Mouse (Mus musculus) liver, adult (tissue): ENCODE measurements around the gene Rpl7l1.

Experiments used
- GATA4 ChIP-seq: IDR thresholded peaks from 2 replicates; pipeline ENCODE4 v1.6.1; 2014; ENCODE audit warnings: mild to moderate bottlenecking, low read length; ENCODE audit not compliant: insufficient replicate concordance

The Rpl7l1 gene

DNA sequence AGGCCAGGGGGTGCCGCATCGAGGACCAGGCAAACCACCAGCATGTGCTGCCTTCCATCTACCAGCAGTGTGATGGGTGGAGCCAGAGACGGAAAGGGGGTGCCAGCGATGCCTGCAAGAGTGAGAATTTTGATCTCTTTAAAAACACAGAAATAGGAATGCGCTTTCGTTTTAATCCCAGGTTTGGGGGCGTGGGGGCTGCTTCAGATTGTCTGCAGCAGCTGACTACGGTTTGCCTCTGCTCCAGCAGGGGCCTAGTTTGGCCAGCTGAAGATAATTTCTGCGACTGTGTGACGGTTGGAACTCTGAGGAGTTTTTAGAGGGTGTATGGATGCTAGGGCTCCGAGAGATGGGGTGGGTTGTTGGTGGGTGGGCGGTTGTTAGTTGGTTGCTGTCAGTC is 23.7 kb downstream of the Rpl7l1 start:
- no peak for TF ChIP-seq GATA4

- peak; percentile 13; the same call in 1 of the 2 replicates for TF ChIP-seq GATA4
Observed at GRCm38 (mm10) chr17:46751794-46752556, 30.5 kb downstream of the Rpl7l1 start, which contains the start of gene Cnpy3. Gene Cnpy3 (minus strand): TSS chr17:46752214.

DNA sequence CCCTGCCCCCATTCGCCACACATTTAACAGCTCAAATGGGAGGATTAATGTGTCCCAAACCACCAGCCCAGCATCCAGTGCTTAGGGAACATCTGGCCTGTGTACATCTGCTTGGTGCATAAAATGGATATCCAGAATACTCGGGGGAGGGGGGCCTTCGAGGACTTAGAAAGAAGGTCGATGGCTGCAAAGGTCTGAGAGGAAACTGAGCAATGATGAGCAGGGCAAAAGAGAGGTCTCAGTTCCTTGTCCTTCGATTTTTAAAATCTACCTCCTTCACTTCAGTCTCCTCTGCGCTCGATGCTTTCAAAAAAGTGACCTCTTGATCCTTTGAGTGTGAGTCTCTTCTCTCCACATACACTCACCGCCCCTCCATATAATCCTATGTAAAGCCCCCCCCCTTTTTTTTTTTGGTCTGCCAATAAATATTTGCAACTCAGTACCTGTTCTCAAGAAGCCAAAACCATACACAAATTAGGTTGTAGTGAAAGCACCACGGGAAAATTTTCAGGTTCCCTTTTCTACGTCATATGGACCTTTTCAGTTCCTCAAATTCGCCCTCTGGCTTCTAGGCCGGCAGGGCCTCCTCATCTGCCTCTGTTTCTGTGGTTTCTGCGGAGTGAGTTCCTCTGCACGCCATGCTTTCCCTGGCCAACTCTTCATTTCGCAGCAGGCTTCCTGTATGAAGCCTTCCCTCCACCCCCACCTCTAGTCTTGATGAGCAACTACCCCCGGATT is 31.2 kb downstream of the Rpl7l1 start:
- no peak for TF ChIP-seq GATA4

DNA sequence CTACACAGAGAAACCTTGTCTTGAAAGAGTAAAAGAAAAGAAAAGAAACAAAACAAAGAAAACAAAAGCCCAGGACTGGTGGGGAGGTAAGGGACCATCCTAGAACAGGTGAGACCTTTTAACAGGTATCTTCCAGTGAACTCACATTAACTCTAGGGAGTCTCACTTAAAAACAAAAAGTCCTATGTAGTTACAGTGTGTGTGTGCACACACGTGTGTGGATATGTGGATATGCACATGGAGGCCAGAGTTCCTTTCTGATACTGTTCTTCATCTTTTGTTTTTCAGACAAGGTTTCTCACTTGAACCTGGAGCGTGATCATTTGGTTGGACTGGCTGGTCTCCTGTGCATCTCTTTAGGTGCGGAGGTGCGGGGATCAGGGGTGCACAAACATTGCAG is 31.9 kb downstream of the Rpl7l1 start:
- TF ChIP-seq GATA4, result no peak

DNA sequence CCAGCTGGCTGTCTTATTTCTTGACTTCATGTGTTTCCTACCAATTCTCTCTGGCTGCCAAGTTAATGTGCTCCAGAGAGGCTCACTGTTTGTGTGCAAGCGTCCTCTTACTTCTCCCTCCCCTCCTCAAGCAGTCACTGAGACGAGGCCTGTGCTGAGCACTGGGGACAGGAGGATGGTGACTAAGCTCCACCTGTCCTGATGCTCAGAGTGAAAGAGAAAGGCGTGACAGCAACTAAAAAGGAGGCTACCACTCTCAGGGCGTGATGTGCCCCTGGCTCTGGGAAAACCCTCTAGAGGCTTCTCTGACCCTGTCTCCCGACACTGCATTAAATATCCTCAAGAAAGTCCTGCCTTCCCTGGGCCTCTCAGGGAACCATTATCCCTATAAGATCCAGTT is 33.2 kb downstream of the Rpl7l1 start:
- no peak for TF ChIP-seq GATA4

DNA sequence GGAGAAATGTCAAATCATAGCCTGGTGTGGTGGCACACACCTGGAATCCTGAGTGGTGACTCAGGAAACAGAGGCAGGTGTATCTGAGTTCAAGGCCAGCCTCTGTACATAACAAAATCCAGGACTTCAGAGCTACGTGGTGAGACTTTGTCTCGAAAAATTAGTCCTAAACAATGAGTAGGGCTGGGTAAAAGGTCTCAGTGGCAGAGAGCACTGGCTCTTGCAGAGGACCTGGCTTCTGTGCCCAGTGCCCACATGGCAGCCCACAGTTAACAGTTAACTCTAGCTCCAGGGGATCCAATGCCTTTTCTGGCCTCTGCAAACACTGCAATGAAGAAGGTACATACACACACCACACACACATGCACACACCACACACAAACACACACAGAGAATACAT is 34.7 kb downstream of the Rpl7l1 start:
- no peak for TF ChIP-seq GATA4

DNA sequence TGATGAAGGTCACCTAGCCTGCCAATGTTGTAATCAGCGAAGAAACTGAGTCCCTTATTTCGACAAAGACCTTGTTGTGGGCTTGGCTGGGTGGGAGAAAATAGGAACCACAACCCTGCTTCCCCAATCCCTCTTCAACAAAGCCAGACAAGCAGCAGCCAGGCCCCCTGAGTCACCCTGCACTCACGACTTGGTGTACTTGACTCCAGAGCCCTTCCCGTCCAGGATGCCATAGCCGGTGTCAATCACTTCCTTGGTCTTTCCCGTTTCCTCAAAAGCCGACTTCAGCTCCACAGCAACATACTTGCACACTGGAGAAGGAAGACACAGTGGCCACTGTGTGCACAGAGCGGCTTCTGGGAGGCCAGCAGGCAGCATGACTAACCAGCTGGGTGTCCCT is 35.2 kb downstream of the Rpl7l1 start:
- no peak for TF ChIP-seq GATA4

- no peak for TF ChIP-seq GATA4
Observed at GRCm38 (mm10) chr17:46745506-46745905, 37.0 kb downstream of the Rpl7l1 start.

GRCm38 (mm10) chr17:46742986-46743385 is 39.5 kb downstream of the Rpl7l1 start:
- TF ChIP-seq GATA4, result no peak

DNA sequence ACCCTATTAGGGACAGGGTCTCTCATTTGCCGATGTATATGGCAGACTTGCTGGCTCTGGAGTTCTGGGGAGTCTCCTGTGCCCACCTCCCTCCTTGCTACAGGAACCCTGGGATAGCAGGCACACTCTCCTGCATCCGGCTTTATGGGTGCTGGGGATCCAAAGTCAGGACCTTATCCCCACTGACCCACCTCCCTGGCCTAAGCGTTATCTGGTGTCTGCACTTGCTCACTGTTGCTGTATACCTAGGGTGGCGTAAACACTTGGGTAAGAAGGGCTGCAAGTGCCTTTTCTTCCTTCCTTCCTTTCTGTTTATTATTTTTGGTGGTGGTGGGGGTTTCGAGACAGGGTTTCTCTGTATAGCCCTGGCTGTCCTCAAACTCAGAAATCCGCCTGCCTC is 41.2 kb downstream of the Rpl7l1 start:
- TF ChIP-seq GATA4, result no peak

DNA sequence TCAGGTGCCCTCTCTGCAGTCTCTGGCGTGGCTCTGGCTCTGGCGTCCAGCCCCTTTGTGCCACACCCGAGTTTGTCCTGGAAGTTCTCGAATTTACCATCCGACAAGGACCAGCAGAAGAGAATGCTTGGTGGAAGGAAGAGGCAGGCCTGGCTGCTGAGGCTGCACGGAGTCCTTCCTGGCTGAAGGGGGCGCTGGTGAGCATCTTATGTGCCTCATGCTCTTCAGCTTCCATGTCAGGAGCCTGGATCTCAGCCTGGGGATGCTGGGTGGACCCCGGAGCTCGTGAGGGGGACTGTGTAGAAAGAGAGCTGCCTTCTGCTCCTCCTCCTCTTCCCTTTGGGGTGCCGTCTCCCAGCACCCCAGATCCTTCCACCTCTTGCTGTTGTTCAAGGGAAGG is 46.3 kb downstream of the Rpl7l1 start:
- TF ChIP-seq GATA4, result no peak

DNA sequence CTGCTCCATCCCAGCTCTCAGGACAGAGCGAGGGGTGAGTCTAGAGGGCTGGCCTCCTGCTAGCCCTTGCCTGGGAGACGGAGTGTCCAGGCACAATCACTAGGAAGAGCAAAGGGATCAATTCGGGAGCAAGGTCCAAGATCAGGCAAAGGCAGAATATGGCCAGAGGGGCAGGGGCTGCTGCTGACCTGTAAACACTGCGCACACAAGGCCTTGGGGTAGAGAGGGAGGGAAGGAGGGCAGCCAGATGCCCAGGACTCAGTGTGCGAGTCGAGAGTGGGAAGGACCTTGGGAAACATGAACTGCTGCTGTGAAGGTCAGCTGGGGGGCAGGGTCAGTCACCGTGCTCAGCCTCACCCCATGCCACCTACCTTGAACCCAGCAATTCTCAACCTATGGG is 47.2 kb downstream of the Rpl7l1 start:
- TF ChIP-seq GATA4, result peak; percentile 34; the same call in 1 of the 2 replicates

DNA sequence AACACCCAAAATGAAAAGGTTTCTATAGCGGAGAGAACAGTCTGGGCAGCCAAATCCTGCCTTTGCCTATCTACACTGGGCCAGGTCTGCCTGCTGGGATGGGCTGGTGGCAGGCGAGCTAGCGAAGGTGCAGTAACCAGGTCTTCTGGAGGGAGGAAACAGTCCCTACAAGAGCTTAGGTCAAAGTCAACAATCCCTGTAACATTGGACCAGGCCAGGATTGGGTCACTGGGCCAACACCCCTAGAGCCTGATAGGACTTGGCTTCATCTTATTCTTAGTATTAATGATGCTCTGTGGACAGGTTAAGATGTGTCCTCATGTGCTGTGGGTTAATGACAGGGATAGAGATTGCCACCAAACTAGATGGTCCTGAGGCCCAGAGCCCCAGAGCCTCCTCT is 48.4 kb downstream of the Rpl7l1 start:
- no peak for TF ChIP-seq GATA4

DNA sequence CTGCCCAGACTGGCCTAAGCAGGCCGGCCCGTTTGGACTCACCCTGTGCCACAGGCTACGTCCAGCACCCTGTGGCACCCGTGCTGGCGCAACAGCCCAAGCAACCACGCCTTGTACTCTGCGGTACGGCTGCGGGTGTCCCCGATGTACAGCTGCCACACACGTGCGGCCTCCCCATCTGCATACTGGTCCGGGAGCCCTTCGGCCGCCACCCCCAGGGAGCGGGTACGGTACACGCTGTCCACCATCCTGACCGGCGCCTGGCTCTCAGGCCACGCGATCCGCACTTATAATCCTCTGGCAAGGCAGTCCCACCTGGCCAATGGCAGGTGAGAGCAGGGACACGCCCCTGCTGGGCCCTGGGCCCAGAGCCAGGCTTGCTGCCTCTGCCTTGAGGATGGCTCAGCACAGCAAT is 53.6 kb downstream of the Rpl7l1 start, which contains the start of gene Gnmt:
Gene Gnmt (minus strand): TSS at position 265 of the 415 bp plus-strand sequence.
- no peak for TF ChIP-seq GATA4

DNA sequence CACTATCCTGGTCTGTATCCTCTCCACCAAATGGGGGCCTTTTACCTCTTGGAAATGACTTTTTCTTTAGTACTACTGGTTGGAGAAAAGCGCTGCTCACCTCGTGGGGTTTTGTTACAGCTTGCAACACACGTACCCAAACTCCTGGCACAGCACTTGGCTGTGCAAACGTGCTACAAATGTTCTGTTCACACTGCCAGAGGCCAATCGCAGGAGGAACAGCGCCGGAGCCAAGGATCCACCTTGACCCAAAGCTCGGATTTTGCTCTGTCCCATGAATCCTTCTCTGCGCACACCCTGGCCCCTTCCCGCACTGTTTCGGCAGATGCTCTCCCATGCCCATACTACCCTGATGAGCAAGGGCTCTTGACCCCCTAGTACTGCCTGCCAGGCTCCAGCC is 54.0 kb downstream of the Rpl7l1 start:
- no peak for TF ChIP-seq GATA4

- no peak for TF ChIP-seq GATA4
Observed at GRCm38 (mm10) chr17:46728021-46728420, 54.5 kb downstream of the Rpl7l1 start.

DNA sequence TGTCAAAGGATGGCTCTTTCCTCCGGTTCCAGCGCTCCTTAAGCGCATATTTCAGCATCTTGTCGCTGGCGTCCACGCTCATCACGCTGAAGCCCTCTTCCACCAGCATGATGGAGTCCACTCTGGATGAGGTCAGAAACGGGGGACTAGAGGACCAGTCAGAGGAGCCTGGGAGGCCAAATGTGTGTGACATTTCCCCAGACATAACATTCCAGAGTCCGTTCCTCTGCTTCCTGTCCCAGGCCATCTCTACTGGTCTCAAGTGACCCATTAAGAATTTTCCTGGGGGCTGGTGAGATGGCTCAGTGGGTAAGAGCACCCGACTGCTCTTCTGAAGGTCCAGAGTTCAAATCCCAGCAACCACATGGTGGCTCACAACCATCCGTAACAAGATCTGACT is 55.2 kb downstream of the Rpl7l1 start:
- TF ChIP-seq GATA4, result no peak
